Mouse (Mus musculus): ENCODE measurements around the gene Olfr1238. TPM values are rescaled to one million over a fixed set of nuclear protein-coding genes. Genes with fewer than 3 reads are reported as not detected.

Olfr1238 gene
- not detected in 2 replicates for polyA plus RNA-seq (2014; fragmentation: Nextera tagmentation; extraction: Ambion mirVana)

GRCm38 (mm10) chr2:89409576-89409975 lies at the start of gene Olfr1238:
Olfr1238 (minus strand) TSS chr2:89409676.
- no peaks in the 10 kb centered on the region for H3K36me3 ChIP-seq (ENCODE audit: control insufficient read depth, insufficient read depth, low read length)
- no peak for ATAC-seq (replicated peaks; ENCODE audit: low FRiP score)
- no peaks in the 10 kb centered on the region for H3K27me3 ChIP-seq (ENCODE audit: control insufficient read depth, insufficient read depth, low read length)
- DNase-seq (ENCODE audit: low spot score) = no peak
- 97% methylated on average over 2 of the region's 2 CpGs for WGBS
- H3K4me3 ChIP-seq (ENCODE audit: low read depth, low read length) = no peak within 1 kb of the TSS
- no peak within 1 kb of the TSS for H3K9ac ChIP-seq (ENCODE audit: low read length)
- H3K4me1 ChIP-seq (replicated peaks; ENCODE audit: control insufficient read depth, insufficient read depth, low read length) = no peaks in the 10 kb centered on the region
- no peak within 1 kb of the TSS for H3K27ac ChIP-seq (ENCODE audit: low read depth, low read length)
- H3K4me2 ChIP-seq (ENCODE audit: low read depth, low read length, severe bottlenecking) = no peak within 1 kb of the TSS
- H3K9me3 ChIP-seq (ENCODE audit: control insufficient read depth, low read length) = no peaks in the 10 kb centered on the region

- ATAC-seq (replicated peaks; ENCODE audit: low FRiP score) (no peak), DNase-seq (ENCODE audit: low spot score) (no peak)
- Histone ChIP-seq H3K27ac (ENCODE audit: low read depth, low read length) (no peak within 1 kb of the TSS), H3K4me3 (ENCODE audit: low read depth, low read length) (no peak within 1 kb of the TSS), H3K27me3 (ENCODE audit: control insufficient read depth, insufficient read depth, low read length) (no peaks in the 10 kb centered on the region), H3K4me1 (replicated peaks; ENCODE audit: control insufficient read depth, insufficient read depth, low read length) (no peaks in the 10 kb centered on the region), H3K9me3 (ENCODE audit: control insufficient read depth, low read length) (no peaks in the 10 kb centered on the region), H3K4me2 (ENCODE audit: low read depth, low read length, severe bottlenecking) (no peak within 1 kb of the TSS), H3K36me3 (ENCODE audit: control insufficient read depth, insufficient read depth, low read length) (no peaks in the 10 kb centered on the region), H3K9ac (ENCODE audit: low read length) (no peak within 1 kb of the TSS)
- 85% methylated on average over 3 of the region's 3 CpGs for WGBS
Observed at GRCm38 (mm10) chr2:89442900-89443299, 33.4 kb upstream of the Olfr1238 start, which contains the start of gene Olfr1240. Olfr1240 (minus strand) TSS chr2:89443000.

GRCm38 (mm10) chr2:89420307-89420706 lies 10.8 kb upstream of the Olfr1238 start, which contains the start of gene Olfr1239:
Olfr1239 (minus strand) TSS chr2:89420407.
- ATAC-seq (replicated peaks; ENCODE audit: low FRiP score) = no peak
- H3K4me3 ChIP-seq (ENCODE audit: low read depth, low read length) = no peak within 1 kb of the TSS
- H3K4me2 ChIP-seq (ENCODE audit: low read depth, low read length, severe bottlenecking) = no peak within 1 kb of the TSS
- H3K9ac ChIP-seq (ENCODE audit: low read length) = no peak within 1 kb of the TSS
- WGBS = 96% methylated on average over 2 of the region's 2 CpGs
- no peak for DNase-seq (ENCODE audit: low spot score)
- no peaks in the 10 kb centered on the region for H3K27me3 ChIP-seq (ENCODE audit: control insufficient read depth, insufficient read depth, low read length)
- H3K4me1 ChIP-seq (replicated peaks; ENCODE audit: control insufficient read depth, insufficient read depth, low read length) = no peaks in the 10 kb centered on the region
- no peak within 1 kb of the TSS for H3K27ac ChIP-seq (ENCODE audit: low read depth, low read length)
- H3K36me3 ChIP-seq (ENCODE audit: control insufficient read depth, insufficient read depth, low read length) = no peaks in the 10 kb centered on the region
- no peaks in the 10 kb centered on the region for H3K9me3 ChIP-seq (ENCODE audit: control insufficient read depth, low read length)

GRCm38 (mm10) chr2:89414557-89414956 lies 5.1 kb upstream of the Olfr1238 start:
- 66% methylated on average over 1 of the region's 1 CpGs for WGBS
- Histone ChIP-seq H3K9me3 (ENCODE audit: control insufficient read depth, low read length) (no peaks in the 10 kb centered on the region), H3K27ac (ENCODE audit: low read depth, low read length) (no peak overlapping the region), H3K4me3 (ENCODE audit: low read depth, low read length) (no peak overlapping the region), H3K36me3 (ENCODE audit: control insufficient read depth, insufficient read depth, low read length) (no peaks in the 10 kb centered on the region), H3K4me2 (ENCODE audit: low read depth, low read length, severe bottlenecking) (no peak overlapping the region), H3K9ac (ENCODE audit: low read length) (no peak overlapping the region), H3K4me1 (replicated peaks; ENCODE audit: control insufficient read depth, insufficient read depth, low read length) (no peaks in the 10 kb centered on the region), H3K27me3 (ENCODE audit: control insufficient read depth, insufficient read depth, low read length) (no peaks in the 10 kb centered on the region)
- no peak for ATAC-seq (replicated peaks; ENCODE audit: low FRiP score)
- no peak for DNase-seq (ENCODE audit: low spot score)

- Histone ChIP-seq H3K27ac (ENCODE audit: low read depth, low read length) (no peak overlapping the region), H3K4me3 (ENCODE audit: low read depth, low read length) (no peak overlapping the region), H3K27me3 (ENCODE audit: control insufficient read depth, insufficient read depth, low read length) (no peaks in the 10 kb centered on the region), H3K4me2 (ENCODE audit: low read depth, low read length, severe bottlenecking) (no peak overlapping the region), H3K4me1 (replicated peaks; ENCODE audit: control insufficient read depth, insufficient read depth, low read length) (no peaks in the 10 kb centered on the region), H3K9ac (ENCODE audit: low read length) (no peak overlapping the region), H3K9me3 (ENCODE audit: control insufficient read depth, low read length) (no peaks in the 10 kb centered on the region), H3K36me3 (ENCODE audit: control insufficient read depth, insufficient read depth, low read length) (no peaks in the 10 kb centered on the region)
- ATAC-seq (replicated peaks; ENCODE audit: low FRiP score) = no peak
- WGBS = 89% methylated on average over 1 of the region's 1 CpGs
- no peak for DNase-seq (ENCODE audit: low spot score)
Observed at GRCm38 (mm10) chr2:89400882-89401281, 8.6 kb downstream of the Olfr1238 start.

GRCm38 (mm10) chr2:89364765-89365164 lies 44.7 kb downstream of the Olfr1238 start, which contains the start of gene Olfr1234:
Olfr1234 (minus strand) TSS chr2:89364865.
- 89% methylated on average over 4 of the region's 4 CpGs for WGBS
- H3K4me3 ChIP-seq (ENCODE audit: low read depth, low read length) = no peak within 1 kb of the TSS
- no peak for DNase-seq (ENCODE audit: low spot score)
- ATAC-seq (replicated peaks; ENCODE audit: low FRiP score) = no peak
- H3K9me3 ChIP-seq (ENCODE audit: control insufficient read depth, low read length) = no peaks in the 10 kb centered on the region
- no peaks in the 10 kb centered on the region for H3K36me3 ChIP-seq (ENCODE audit: control insufficient read depth, insufficient read depth, low read length)
- H3K9ac ChIP-seq (ENCODE audit: low read length) = no peak within 1 kb of the TSS
- H3K27me3 ChIP-seq (ENCODE audit: control insufficient read depth, insufficient read depth, low read length) = no peaks in the 10 kb centered on the region
- H3K4me2 ChIP-seq (ENCODE audit: low read depth, low read length, severe bottlenecking) = no peak within 1 kb of the TSS
- H3K27ac ChIP-seq (ENCODE audit: low read depth, low read length) = no peak within 1 kb of the TSS
- no peaks in the 10 kb centered on the region for H3K4me1 ChIP-seq (replicated peaks; ENCODE audit: control insufficient read depth, insufficient read depth, low read length)

Other genes with a start within 250 kb of the Olfr1238 start
- not detected in 2 replicates for gene Olfr1224-ps1, start 245.6 kb downstream of the Olfr1238 start, polyA plus RNA-seq (2014; fragmentation: Nextera tagmentation; extraction: Ambion mirVana)
- gene Olfr1225, start 235.0 kb downstream of the Olfr1238 start, polyA plus RNA-seq (2014; fragmentation: Nextera tagmentation; extraction: Ambion mirVana) = not detected in 2 replicates
- gene Olfr1226, start 209.6 kb downstream of the Olfr1238 start, polyA plus RNA-seq (2014; fragmentation: Nextera tagmentation; extraction: Ambion mirVana) = not detected in 2 replicates
- not detected in 2 replicates for gene Olfr1228, start 155.6 kb downstream of the Olfr1238 start, polyA plus RNA-seq (2014; fragmentation: Nextera tagmentation; extraction: Ambion mirVana)
- gene Olfr1229, start 121.7 kb downstream of the Olfr1238 start, polyA plus RNA-seq (2014; fragmentation: Nextera tagmentation; extraction: Ambion mirVana) = not detected in 2 replicates
- not detected in 2 replicates for gene Olfr1230, start 112.4 kb downstream of the Olfr1238 start, polyA plus RNA-seq (2014; fragmentation: Nextera tagmentation; extraction: Ambion mirVana)
- gene Olfr1231, start 102.6 kb downstream of the Olfr1238 start, polyA plus RNA-seq (2014; fragmentation: Nextera tagmentation; extraction: Ambion mirVana) = not detected in 2 replicates
- gene Olfr1232, start 80.0 kb downstream of the Olfr1238 start, polyA plus RNA-seq (2014; fragmentation: Nextera tagmentation; extraction: Ambion mirVana) = not detected in 2 replicates
- not detected in 2 replicates for gene Olfr1233, start 67.3 kb downstream of the Olfr1238 start, polyA plus RNA-seq (2014; fragmentation: Nextera tagmentation; extraction: Ambion mirVana)
- not detected in 2 replicates for gene Olfr1234, start 44.8 kb downstream of the Olfr1238 start, polyA plus RNA-seq (2014; fragmentation: Nextera tagmentation; extraction: Ambion mirVana)
- gene Olfr1239, start 10.7 kb upstream of the Olfr1238 start, polyA plus RNA-seq (2014; fragmentation: Nextera tagmentation; extraction: Ambion mirVana) = not detected in 2 replicates
- not detected in 2 replicates for gene Olfr1240, start 33.3 kb upstream of the Olfr1238 start, polyA plus RNA-seq (2014; fragmentation: Nextera tagmentation; extraction: Ambion mirVana)
- gene Olfr1241, start 77.5 kb upstream of the Olfr1238 start, polyA plus RNA-seq (2014; fragmentation: Nextera tagmentation; extraction: Ambion mirVana) = not detected in 2 replicates
- gene Olfr1242, start 88.7 kb upstream of the Olfr1238 start, polyA plus RNA-seq (2014; fragmentation: Nextera tagmentation; extraction: Ambion mirVana) = not detected in 2 replicates
- not detected in 2 replicates for gene Olfr1243, start 121.8 kb upstream of the Olfr1238 start, polyA plus RNA-seq (2014; fragmentation: Nextera tagmentation; extraction: Ambion mirVana)
- gene Olfr1245, start 168.8 kb upstream of the Olfr1238 start, polyA plus RNA-seq (2014; fragmentation: Nextera tagmentation; extraction: Ambion mirVana) = not detected in 2 replicates
- not detected in 2 replicates for gene Olfr1246, start 183.5 kb upstream of the Olfr1238 start, polyA plus RNA-seq (2014; fragmentation: Nextera tagmentation; extraction: Ambion mirVana)
- gene Olfr1247, start 204.5 kb upstream of the Olfr1238 start, polyA plus RNA-seq (2014; fragmentation: Nextera tagmentation; extraction: Ambion mirVana) = not detected in 2 replicates
- not detected in 2 replicates for gene Olfr1248, start 208.6 kb upstream of the Olfr1238 start, polyA plus RNA-seq (2014; fragmentation: Nextera tagmentation; extraction: Ambion mirVana)
- not detected in 2 replicates for gene Olfr1249, start 225.3 kb upstream of the Olfr1238 start, polyA plus RNA-seq (2014; fragmentation: Nextera tagmentation; extraction: Ambion mirVana)